Mouse (Mus musculus) megakaryocyte, embryonic 14.5 days (primary cell): ENCODE data around the gene Tmem234.

Experiments used
- FLI1 ChIP-seq: IDR thresholded peaks from 2 replicates; pipeline ENCODE4 v1.6.1; 2012; ENCODE audit warnings: low read length, inconsistent platforms, mixed read lengths
- GATA1 ChIP-seq: IDR thresholded peaks from 3 replicates; pipeline ENCODE4 v1.6.1; 2012; ENCODE audit warnings: mixed read lengths, low read length, inconsistent platforms, borderline replicate concordance

- TF ChIP-seq GATA1 (no peak), FLI1 (no peak)
Observed at GRCm38 (mm10) chr4:129577688-129578087, 22.8 kb upstream of the Tmem234 start.
